Comparison of ENCODE assay signal across 10 mouse cellular contexts in the genomic region with DNA sequence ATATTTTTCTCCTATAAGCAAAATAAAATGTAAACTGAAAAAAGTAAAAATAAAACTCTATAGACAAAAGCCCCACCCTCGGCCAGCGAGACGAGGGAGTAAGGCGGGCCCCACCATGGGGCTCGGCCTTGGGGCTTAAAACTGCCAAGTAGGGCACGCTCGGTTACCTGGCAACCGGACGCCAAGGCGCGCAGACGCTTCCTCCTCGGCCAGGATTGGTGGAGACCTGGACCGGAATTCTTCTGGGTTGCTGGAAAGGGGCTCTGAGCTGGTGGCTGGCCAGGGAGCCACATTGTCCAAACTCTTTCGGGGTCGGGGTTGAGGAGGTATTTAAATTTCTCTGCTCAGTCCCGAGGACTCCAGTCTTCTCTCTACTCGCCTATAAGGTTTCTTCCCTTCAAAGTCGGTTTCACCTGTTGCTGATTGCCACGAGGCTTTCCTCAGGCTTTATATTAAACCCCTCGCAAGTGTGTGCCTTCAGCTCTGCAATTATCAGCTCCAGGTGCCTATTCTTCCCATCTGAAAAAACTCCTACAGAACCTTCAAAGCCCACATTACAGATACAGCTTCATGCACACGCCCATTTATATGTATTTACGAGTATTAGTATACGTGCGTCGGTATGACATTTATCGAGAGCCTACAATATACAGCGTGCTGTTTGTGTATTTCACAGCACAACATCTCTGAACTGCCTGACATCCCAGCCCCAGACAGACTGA. TPM values are rescaled to one million over a fixed set of nuclear protein-coding genes. Genes with fewer than 3 reads are reported as not detected.
A peak's percentile ranks its signal among the peaks of the same experiment; 100 is the strongest.
DNase-seq lines count a peak whose midpoint lies in the region; ATAC-seq and TF ChIP-seq lines count a peak whose summit lies in the region.
"Had no signal": no experiment of that assay in that cellular context is flagged by ENCODE, and none has a peak within 500 bp of the region (broad histone marks: within the 10 kb centered on the region; RNA-seq: fewer than 3 reads in every experiment).

TSS of gene Ccdc60 (minus strand) at position 137 of the 722 bp plus-strand sequence.

- intact Hi-C loops in heart, postnatal 25 days (cut with DNase I) = no loop called here

- WGBS in heart, embryonic 14.5 days = 8% methylated on average over 28 of the region's 28 CpGs
- 4% methylated on average over 28 of the region's 28 CpGs for WGBS in forebrain, embryonic 14.5 days
- 7% methylated on average over 28 of the region's 28 CpGs for WGBS in kidney, postnatal 0 days

- no peak for TF ChIP-seq CTCF in kidney, postnatal 0 days (IDR thresholded peaks at IDR 0.05; ENCODE audit: low read depth)

- no peak within 1 kb of the TSS for H3K9ac ChIP-seq in heart, embryonic 14.5 days (ENCODE audit: low read length)
- H3K9ac ChIP-seq in forebrain, embryonic 14.5 days (ENCODE audit: low read length) = no peak within 1 kb of the TSS
- H3K9ac ChIP-seq in kidney, postnatal 0 days (ENCODE audit: low read depth, low read length) = no peak within 1 kb of the TSS

- H3K9me3 ChIP-seq in heart, embryonic 14.5 days (ENCODE audit: control insufficient read depth, low read length) = no peaks in the 10 kb centered on the region
- no peaks in the 10 kb centered on the region for H3K9me3 ChIP-seq in forebrain, embryonic 14.5 days (replicated peaks; ENCODE audit: control insufficient read depth, low read length)
- H3K9me3 ChIP-seq in kidney, postnatal 0 days (replicated peaks; ENCODE audit: low read length) = no peaks in the 10 kb centered on the region

- H3K27ac ChIP-seq in heart, embryonic 14.5 days (replicated peaks in 1 of 2; ENCODE audit: control insufficient read depth in 1 of 2, insufficient read depth in 1 of 2, low read depth in 2 of 2, low read length in 2 of 2) = 0 out of 4 replicates have a peak within 1 kb of the TSS, but pooled peaks of 1 of the 2 experiments have one; percentile 6
- H3K27ac ChIP-seq in forebrain, embryonic 14.5 days (ENCODE audit: low read depth, low read length) = no peak within 1 kb of the TSS
- no peak within 1 kb of the TSS for H3K27ac ChIP-seq in kidney, postnatal 0 days

- peaks cover 9 to 12% of the 10 kb centered on the region in 2 experiments for H3K4me1 ChIP-seq in heart, embryonic 14.5 days (ENCODE audit: control insufficient read depth in 2 of 2, insufficient read depth in 2 of 2, low read length in 2 of 2)
- H3K4me1 ChIP-seq in forebrain, embryonic 14.5 days (ENCODE audit: control insufficient read depth, insufficient read depth, low read length) = peaks cover 17% of the 10 kb centered on the region; the same call in 1 of the 2 replicates
- H3K4me1 ChIP-seq in kidney, postnatal 0 days (replicated peaks; ENCODE audit: insufficient read depth, low read length) = 0 out of 2 replicates have a peak, but pooled peaks cover 3% of the 10 kb centered on the region

- no peak for DNase-seq in heart, postnatal 25 days (ENCODE audit: low spot score)
- peak; percentile 69 for DNase-seq in forebrain, embryonic 14.5 days (ENCODE audit: low spot score)
- peak; percentile 44 for DNase-seq in kidney, postnatal 0 days (ENCODE audit: low spot score)
- DNase-seq in lung, postnatal 4 days = peak; percentile 22 to 39
- peak; percentile 48 for DNase-seq in testis, postnatal 10 days (ENCODE audit: low spot score)
- DNase-seq in spleen, adult 18-20 months = no peak

- H3K36me3 ChIP-seq in heart, embryonic 14.5 days (ENCODE audit: control insufficient read depth, insufficient read depth, low read length) = no peaks in the 10 kb centered on the region
- H3K36me3 ChIP-seq in forebrain, embryonic 14.5 days (ENCODE audit: control insufficient read depth, insufficient read depth, low read length) = no peaks in the 10 kb centered on the region
- H3K36me3 ChIP-seq in kidney, postnatal 0 days (ENCODE audit: insufficient read depth, low read length) = no peaks in the 10 kb centered on the region

- H3K27me3 ChIP-seq in heart, embryonic 14.5 days (ENCODE audit: control insufficient read depth, insufficient read depth, low read length) = no peaks in the 10 kb centered on the region
- H3K27me3 ChIP-seq in forebrain, embryonic 14.5 days (replicated peaks; ENCODE audit: control insufficient read depth, insufficient read depth, low read length) = peaks cover 12% of the 10 kb centered on the region
- no peaks in the 10 kb centered on the region for H3K27me3 ChIP-seq in kidney, postnatal 0 days (ENCODE audit: insufficient read depth, low read length)

- ATAC-seq in heart, embryonic 14.5 days (ENCODE audit: insufficient number of reproducible peaks, insufficient read depth, low FRiP score, low read depth) = peak; percentile 68; the same call in 1 of the 2 replicates
- peak; percentile 54; the same call in 1 of the 2 replicates for ATAC-seq in forebrain, embryonic 14.5 days
- no peak; the same call in 1 of the 2 replicates for ATAC-seq in kidney, postnatal 0 days (replicated peaks; ENCODE audit: low FRiP score, low read depth)
- no peak for ATAC-seq in erythroid progenitor cell, adult 5-6 weeks (replicated peaks; ENCODE audit: low FRiP score, poor library complexity, severe bottlenecking)

- H3K4me2 ChIP-seq in heart, embryonic 14.5 days (ENCODE audit: low read length) = peak within 1 kb of the TSS; percentile 66
- peak within 1 kb of the TSS; percentile 30 for H3K4me2 ChIP-seq in forebrain, embryonic 14.5 days (ENCODE audit: low read length)
- H3K4me2 ChIP-seq in kidney, postnatal 0 days (ENCODE audit: low read length) = peak within 1 kb of the TSS; percentile 51

- peak within 1 kb of the TSS; percentile 10 to 25; a peak in 3 of 4 replicates for H3K4me3 ChIP-seq in heart, embryonic 14.5 days (ENCODE audit: control insufficient read depth in 1 of 2, insufficient read depth in 1 of 2, low read depth in 1 of 2, low read length in 2 of 2)
- no peak within 1 kb of the TSS for H3K4me3 ChIP-seq in forebrain, embryonic 14.5 days (ENCODE audit: low read depth, low read length)
- no peak within 1 kb of the TSS for H3K4me3 ChIP-seq in kidney, postnatal 0 days (replicated peaks; ENCODE audit: low read depth, low read length)

RNA-seq across cellular contexts. Expression of gene Ccdc60, which starts in this region (rescaled TPM):
- 0.44 and 0.66 TPM in 2 replicates for polyA plus RNA-seq in heart, embryonic 14.5 days (2014; fragmentation: Nextera tagmentation; extraction: Ambion mirVana)
- total RNA-seq in heart, postnatal 25 days (2021) = not detected
- 0.89 and 1.1 TPM in 2 replicates for polyA plus RNA-seq in forebrain, embryonic 14.5 days (2014; fragmentation: Nextera tagmentation; extraction: Ambion mirVana)
- 0.36 and 0.39 TPM in 2 replicates for polyA plus RNA-seq in kidney, postnatal 0 days (2015; fragmentation: Nextera tagmentation; extraction: Ambion mirVana)
- total RNA-seq in erythroid progenitor cell, adult 5-6 weeks (2015; ENCODE audit: low replicate concordance) = not detected in 2 replicates
- not detected in 2 replicates for total RNA-seq in erythroid progenitor cell, adult 5-6 weeks (2017; ENCODE audit: low replicate concordance)
- total RNA-seq: heart, postnatal 36 days; MEL had no signal

Comparison
In these comparisons a context has a peak if more than half of its experiments do, and no peak if none do; other contexts are left out.
1. Peak in ATAC-seq, H3K4me3 ChIP-seq and H3K4me2 ChIP-seq in heart, embryonic 14.5 days; RNA of the gene not detected or under 1 TPM.
2. Peak in DNase-seq and H3K4me2 ChIP-seq in kidney, postnatal 0 days; RNA of the gene not detected or under 1 TPM.
3. DNase-seq: peak in forebrain, embryonic 14.5 days (single experiment), lung, postnatal 4 days (2 of 2) and testis, postnatal 10 days (single experiment); none in heart, postnatal 25 days (single experiment) and spleen, adult 18-20 months (0 of 2).
4. Peak in every context shown above with its lines, with median percentiles within 50 percentile points of each other: H3K4me2 ChIP-seq.